Mouse (Mus musculus): ENCODE data around the gene Olfr433. TPM values are rescaled to one million over a fixed set of nuclear protein-coding genes. Genes with fewer than 3 reads are reported as not detected.
"Not testable (repeated sequence)": the region's sequence is repeated elsewhere in the genome, so short reads cannot be mapped to it uniquely, and the experiment has no call there.

Olfr433 gene
- not detected in 2 replicates for total RNA-seq (2014; rRNA removed)
- not detected in 2 replicates for polyA plus RNA-seq (2015; fragmentation: Nextera tagmentation; extraction: Ambion mirVana)

DNA sequence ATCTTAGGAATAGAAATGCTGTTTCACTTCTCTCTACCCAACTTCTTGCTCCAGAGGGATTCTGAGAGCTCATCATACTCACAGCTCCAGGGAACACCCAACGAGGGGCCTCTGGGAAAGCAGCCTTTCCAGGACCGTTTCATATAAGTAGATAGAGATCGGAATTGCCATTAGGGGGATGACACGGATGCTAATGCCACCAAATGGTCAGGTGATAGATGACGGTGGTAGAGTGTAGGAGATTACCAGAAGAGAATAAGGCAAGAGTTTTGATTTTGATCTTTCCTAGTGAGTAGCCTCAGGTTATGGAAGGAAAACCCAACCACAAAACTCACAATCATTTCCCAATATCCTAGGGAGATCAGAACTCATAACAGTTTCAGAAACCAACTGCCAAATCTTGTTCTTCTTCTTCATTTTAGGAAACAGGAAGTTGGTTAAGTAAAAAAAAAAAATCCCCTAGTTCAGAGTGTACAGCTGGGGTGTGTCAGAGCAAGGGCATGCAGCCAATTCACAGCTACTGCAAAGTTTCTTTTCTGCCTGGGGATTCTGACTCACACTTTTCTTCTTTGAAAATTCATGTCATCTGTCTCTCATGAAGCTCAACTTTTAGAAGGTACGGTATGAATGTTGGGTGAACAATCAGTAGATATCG lies at the start of gene Olfr433:
Olfr433 (plus strand) TSS at position 183 of the 655 bp plus-strand sequence.
- H3K4me3 ChIP-seq (ENCODE audit: low read depth, low read length) = no peak within 1 kb of the TSS
- no peaks in the 10 kb centered on the region for H3K4me1 ChIP-seq (ENCODE audit: insufficient read depth)
- no peak for ATAC-seq
- H3K27ac ChIP-seq (ENCODE audit: low read depth, low read length) = no peak within 1 kb of the TSS
- H3K27me3 ChIP-seq (ENCODE audit: insufficient read depth, low read length) = no peaks in the 10 kb centered on the region
- H3K9ac ChIP-seq = no peak within 1 kb of the TSS
- H3K36me3 ChIP-seq (ENCODE audit: insufficient read depth) = no peaks in the 10 kb centered on the region
- WGBS = 90% methylated on average over 7 of the region's 7 CpGs
- no peak within 1 kb of the TSS for H3K4me2 ChIP-seq (ENCODE audit: low read depth)
- H3K9me3 ChIP-seq (ENCODE audit: low read length) = no peaks in the 10 kb centered on the region
- no peak for DNase-seq
- TF ChIP-seq CTCF (IDR thresholded peaks at IDR 0.05; ENCODE audit: low read depth) = no peak

DNA sequence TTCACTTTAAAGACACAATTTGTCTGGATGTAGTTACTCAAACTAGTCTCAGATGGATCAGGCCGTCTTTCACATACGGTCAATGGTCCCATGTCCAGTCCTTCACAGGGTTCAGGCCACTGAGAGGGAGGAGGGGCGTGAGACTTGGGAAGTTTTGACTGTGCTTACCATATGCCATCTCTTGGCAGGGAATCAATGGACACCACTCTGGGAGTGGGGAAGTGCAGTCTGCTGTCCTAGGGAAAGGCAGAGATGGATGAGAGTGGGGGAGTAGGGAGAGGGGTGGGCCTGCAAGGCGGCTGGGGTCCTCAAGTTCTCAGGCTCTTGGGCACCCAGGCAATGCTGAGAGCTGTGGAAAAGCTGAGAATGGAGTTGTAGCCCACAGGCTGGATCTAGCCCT lies 45.5 kb upstream of the Olfr433 start:
- H3K27me3 ChIP-seq (ENCODE audit: insufficient read depth, low read length) = no peaks in the 10 kb centered on the region
- no peak overlapping the region for H3K9ac ChIP-seq
- H3K27ac ChIP-seq (ENCODE audit: low read depth, low read length) = no peak overlapping the region
- TF ChIP-seq CTCF (IDR thresholded peaks at IDR 0.05; ENCODE audit: low read depth) = no peak
- H3K4me3 ChIP-seq (ENCODE audit: low read depth, low read length) = no peak overlapping the region
- H3K4me1 ChIP-seq (ENCODE audit: insufficient read depth) = no peaks in the 10 kb centered on the region
- no peaks in the 10 kb centered on the region for H3K9me3 ChIP-seq (ENCODE audit: low read length)
- DNase-seq = no peak
- H3K36me3 ChIP-seq (ENCODE audit: insufficient read depth) = no peaks in the 10 kb centered on the region
- WGBS = 94% methylated on average over 4 of the region's 4 CpGs
- ATAC-seq = no peak
- no peak overlapping the region for H3K4me2 ChIP-seq (ENCODE audit: low read depth)

- not testable (repeated sequence) for DNase-seq; H3K36me3 ChIP-seq (ENCODE audit: insufficient read depth); H3K4me2 ChIP-seq (ENCODE audit: low read depth); ATAC-seq; H3K4me1 ChIP-seq (ENCODE audit: insufficient read depth); H3K27ac ChIP-seq (ENCODE audit: low read depth, low read length); H3K27me3 ChIP-seq (ENCODE audit: insufficient read depth, low read length); H3K9ac ChIP-seq; H3K4me3 ChIP-seq (ENCODE audit: low read depth, low read length); H3K9me3 ChIP-seq (ENCODE audit: low read length)
- WGBS = 76% methylated on average over 2 of the region's 3 CpGs
These were observed 36.0 kb upstream of the Olfr433 start for GRCm38 (mm10) chr1:174004352-174005109.

- H3K27me3 ChIP-seq (ENCODE audit: insufficient read depth, low read length); H3K4me2 ChIP-seq (ENCODE audit: low read depth); ATAC-seq; H3K27ac ChIP-seq (ENCODE audit: low read depth, low read length); H3K4me3 ChIP-seq (ENCODE audit: low read depth, low read length); H3K9me3 ChIP-seq (ENCODE audit: low read length); H3K36me3 ChIP-seq (ENCODE audit: insufficient read depth); DNase-seq; H3K4me1 ChIP-seq (ENCODE audit: insufficient read depth); H3K9ac ChIP-seq: not testable (repeated sequence)
These were observed 33.5 kb upstream of the Olfr433 start for GRCm38 (mm10) chr1:174007050-174007449.

GRCm38 (mm10) chr1:174031698-174032097 lies 8.8 kb upstream of the Olfr433 start, which contains the start of gene Ifi205:
TSS of gene Ifi205 (minus strand) at chr1:174031810.
- DNase-seq = no peak

GRCm38 (mm10) chr1:174035841-174036240 lies 4.7 kb upstream of the Olfr433 start:
- no peak for ATAC-seq

More at GRCm38 (mm10) chr1:174031698-174032097, 8.8 kb upstream of the Olfr433 start, which contains the start of gene Ifi205:
- no peak within 1 kb of the TSS for H3K4me3 ChIP-seq (ENCODE audit: low read depth, low read length)
- 38% methylated on average over 1 of the region's 1 CpGs for WGBS
- H3K4me2 ChIP-seq (ENCODE audit: low read depth) = no peak within 1 kb of the TSS
- H3K9ac ChIP-seq = no peak within 1 kb of the TSS
- H3K36me3 ChIP-seq (ENCODE audit: insufficient read depth) = no peaks in the 10 kb centered on the region
- no peak within 1 kb of the TSS for H3K27ac ChIP-seq (ENCODE audit: low read depth, low read length)
- ATAC-seq = no peak
- H3K27me3 ChIP-seq (ENCODE audit: insufficient read depth, low read length) = no peaks in the 10 kb centered on the region
- no peak for TF ChIP-seq CTCF (IDR thresholded peaks at IDR 0.05; ENCODE audit: low read depth)
- no peaks in the 10 kb centered on the region for H3K4me1 ChIP-seq (ENCODE audit: insufficient read depth)
- H3K9me3 ChIP-seq (ENCODE audit: low read length) = no peaks in the 10 kb centered on the region

GRCm38 (mm10) chr1:174038480-174038879 lies 2.0 kb upstream of the Olfr433 start:
- TF ChIP-seq CTCF (IDR thresholded peaks at IDR 0.05; ENCODE audit: low read depth) = no peak
- H3K4me1 ChIP-seq (ENCODE audit: insufficient read depth) = no peaks in the 10 kb centered on the region
- H3K4me2 ChIP-seq (ENCODE audit: low read depth) = no peak overlapping the region
- no peak overlapping the region for H3K4me3 ChIP-seq (ENCODE audit: low read depth, low read length)
- H3K36me3 ChIP-seq (ENCODE audit: insufficient read depth) = no peaks in the 10 kb centered on the region
- H3K9ac ChIP-seq = no peak overlapping the region
- WGBS = 93% methylated on average over 3 of the region's 3 CpGs
- no peaks in the 10 kb centered on the region for H3K9me3 ChIP-seq (ENCODE audit: low read length)
- no peak overlapping the region for H3K27ac ChIP-seq (ENCODE audit: low read depth, low read length)
- ATAC-seq (no peak), DNase-seq (no peak)
- no peaks in the 10 kb centered on the region for H3K27me3 ChIP-seq (ENCODE audit: insufficient read depth, low read length)

More at GRCm38 (mm10) chr1:174035841-174036240, 4.7 kb upstream of the Olfr433 start:
- no peak overlapping the region for H3K4me3 ChIP-seq (ENCODE audit: low read depth, low read length)
- DNase-seq = no peak
- 28% methylated on average over 4 of the region's 4 CpGs for WGBS
- no peak overlapping the region for H3K27ac ChIP-seq (ENCODE audit: low read depth, low read length)
- no peak overlapping the region for H3K4me2 ChIP-seq (ENCODE audit: low read depth)
- H3K36me3 ChIP-seq (ENCODE audit: insufficient read depth) = no peaks in the 10 kb centered on the region
- H3K9me3 ChIP-seq (ENCODE audit: low read length) = no peaks in the 10 kb centered on the region
- no peaks in the 10 kb centered on the region for H3K4me1 ChIP-seq (ENCODE audit: insufficient read depth)
- no peak overlapping the region for H3K9ac ChIP-seq
- no peak for TF ChIP-seq CTCF (IDR thresholded peaks at IDR 0.05; ENCODE audit: low read depth)
- H3K27me3 ChIP-seq (ENCODE audit: insufficient read depth, low read length) = no peaks in the 10 kb centered on the region

DNA sequence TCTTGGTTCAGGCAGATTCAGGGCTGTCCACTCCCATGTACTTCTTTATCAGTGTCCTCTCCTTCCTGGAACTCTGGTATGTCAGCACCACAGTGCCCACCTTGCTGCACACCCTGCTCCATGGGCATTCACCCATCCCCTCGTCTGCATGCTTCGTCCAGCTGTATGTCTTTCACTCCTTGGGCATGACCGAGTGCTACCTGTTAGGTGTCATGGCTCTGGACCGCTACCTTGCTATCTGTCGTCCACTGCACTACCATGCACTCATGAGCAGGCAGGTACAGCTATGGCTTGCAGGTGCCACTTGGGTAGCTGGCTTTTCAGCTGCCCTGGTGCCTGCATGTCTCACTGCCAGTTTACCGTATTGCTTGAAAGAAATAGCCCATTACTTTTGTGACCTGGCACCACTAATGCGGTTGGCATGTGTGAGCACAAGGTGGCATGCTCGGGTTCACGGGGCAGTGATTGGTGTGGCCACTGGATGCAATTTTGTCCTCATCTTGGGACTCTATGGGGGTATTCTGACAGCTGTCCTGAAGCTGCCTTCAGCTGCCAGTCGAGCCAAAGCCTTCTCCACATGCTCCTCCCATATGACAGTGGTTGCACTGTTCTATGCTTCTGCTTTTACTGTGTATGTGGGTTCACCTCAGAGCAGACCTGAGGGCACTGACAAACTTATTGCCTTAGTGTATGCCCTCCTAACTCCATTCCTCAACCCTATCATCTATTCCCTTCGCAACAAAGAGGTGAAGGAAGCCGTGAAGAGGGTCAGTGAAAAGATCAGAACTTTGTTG lies 1.8 kb downstream of the Olfr433 start:
- ATAC-seq; DNase-seq; H3K27me3 ChIP-seq (ENCODE audit: insufficient read depth, low read length); H3K9me3 ChIP-seq (ENCODE audit: low read length); H3K9ac ChIP-seq; H3K4me3 ChIP-seq (ENCODE audit: low read depth, low read length); H3K36me3 ChIP-seq (ENCODE audit: insufficient read depth); H3K27ac ChIP-seq (ENCODE audit: low read depth, low read length); H3K4me2 ChIP-seq (ENCODE audit: low read depth); H3K4me1 ChIP-seq (ENCODE audit: insufficient read depth): not testable (repeated sequence)
- WGBS = 89% methylated on average over 12 of the region's 12 CpGs

Measured in forebrain, postnatal 0 days (tissue).